Mouse (Mus musculus): Measurements from ENCODE around the gene Wnt5b.
"Not testable (repeated sequence)": the region's sequence is repeated elsewhere in the genome, so short reads cannot be mapped to it uniquely, and the experiment has no call there.

Wnt5b gene

DNA sequence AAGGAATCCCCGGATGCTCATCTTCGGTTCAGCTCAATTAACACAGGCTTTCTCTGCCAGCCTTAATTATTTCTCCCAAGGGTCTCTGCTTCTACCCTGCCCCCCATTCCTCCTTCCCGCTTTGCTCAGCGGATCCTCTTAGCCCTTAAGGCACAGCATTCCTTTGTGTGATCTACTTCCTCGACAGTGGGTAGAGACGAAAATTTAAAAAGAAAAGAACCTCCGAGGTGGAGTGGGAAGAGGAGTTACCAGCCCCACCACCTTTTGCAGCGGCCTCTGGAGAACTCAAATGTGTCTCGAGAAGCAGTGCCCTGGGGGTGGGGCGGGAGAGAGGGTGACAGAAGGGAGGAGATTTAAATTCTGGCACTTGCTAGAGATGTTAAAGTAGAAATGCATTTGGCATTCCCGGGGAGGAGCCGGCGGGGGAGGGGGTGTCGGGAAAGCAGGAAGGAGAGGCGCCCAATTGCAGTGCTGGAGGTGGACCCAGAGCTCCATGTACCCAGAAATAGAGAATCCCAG, 92.1 kb downstream of the Wnt5b start:
- DNase-seq (ENCODE audit: low read depth, low spot score) = peak; percentile 82

GRCm38 (mm10) chr6:119450965-119451943, 92.9 kb downstream of the Wnt5b start:
- DNase-seq (ENCODE audit: low read depth, low spot score) = no peak

DNA sequence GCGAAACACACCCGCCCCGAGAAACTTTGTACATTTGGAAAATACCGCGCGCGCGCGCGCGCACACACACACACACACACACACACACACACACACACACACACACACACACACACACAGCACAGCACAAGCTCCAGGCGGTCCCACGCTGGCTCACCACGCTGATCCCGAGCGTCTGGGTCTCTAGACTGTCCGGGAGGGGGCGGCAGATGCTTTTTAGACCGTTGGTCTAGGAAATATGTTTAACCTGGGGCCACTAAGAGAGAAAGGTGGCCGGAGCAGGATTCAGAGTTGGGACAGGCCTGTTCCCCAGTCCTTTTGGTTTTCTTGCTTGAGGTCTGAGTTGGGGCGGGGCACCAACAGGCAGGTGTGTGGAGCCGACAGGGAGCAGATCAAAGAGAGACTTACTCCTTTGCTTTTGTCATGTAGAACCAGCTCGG, 95.1 kb downstream of the Wnt5b start:
- DNase-seq (ENCODE audit: low read depth, low spot score) = no peak

GRCm38 (mm10) chr6:119448321-119449059, 95.7 kb downstream of the Wnt5b start:
- no peak for DNase-seq (ENCODE audit: low read depth, low spot score)

- no peak for DNase-seq (ENCODE audit: low read depth, low spot score)
Measured at GRCm38 (mm10) chr6:119445671-119446607, 98.2 kb downstream of the Wnt5b start.

- peak; percentile 68 for DNase-seq (ENCODE audit: low read depth, low spot score)
Measured at GRCm38 (mm10) chr6:119443742-119444645, 100.2 kb downstream of the Wnt5b start.

DNA sequence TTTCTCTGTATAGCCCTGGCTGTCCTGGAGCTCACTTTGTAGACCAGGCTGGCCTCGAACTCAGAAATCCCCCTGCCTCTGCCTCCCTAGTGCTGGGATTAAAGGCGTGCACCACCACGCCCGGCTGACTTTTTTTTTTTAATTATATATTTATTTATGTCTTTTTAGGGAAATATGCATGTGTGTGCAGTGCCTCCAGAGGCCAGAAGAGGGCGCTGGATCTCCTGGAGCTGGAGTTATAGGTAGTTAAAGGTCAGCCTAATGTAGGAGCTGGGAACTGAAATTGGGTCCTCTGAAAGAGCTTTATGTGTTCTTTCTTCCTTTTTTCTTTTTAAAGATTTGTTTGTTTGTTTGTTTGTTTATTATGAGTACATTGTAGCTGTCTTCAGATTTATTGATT, 101.4 kb downstream of the Wnt5b start:
- DNase-seq (ENCODE audit: low read depth, low spot score) = not testable (repeated sequence)

- DNase-seq (ENCODE audit: low read depth, low spot score) = no peak
Measured at GRCm38 (mm10) chr6:119437894-119438761, 106.0 kb downstream of the Wnt5b start.

DNA sequence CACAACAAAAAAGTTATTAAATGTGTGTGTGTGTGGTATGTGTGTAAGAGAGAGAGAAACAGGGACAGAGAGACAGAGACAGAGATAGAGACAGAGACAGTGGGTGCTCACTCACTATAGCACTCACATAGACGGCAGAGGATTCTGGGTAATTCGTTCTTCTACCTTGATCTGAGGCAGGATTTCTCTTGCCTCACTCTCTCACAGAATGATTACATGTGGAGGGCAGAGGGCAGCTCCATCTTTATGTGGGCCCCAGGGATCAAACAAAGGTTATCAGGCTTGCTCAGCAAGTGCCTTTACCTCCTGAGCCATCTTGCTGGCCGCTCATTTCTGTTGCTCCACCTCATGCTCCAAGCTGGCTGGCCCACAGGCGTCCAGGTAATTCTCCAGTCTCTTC, 109.8 kb downstream of the Wnt5b start:
- DNase-seq (ENCODE audit: low read depth, low spot score) = no peak

DNA sequence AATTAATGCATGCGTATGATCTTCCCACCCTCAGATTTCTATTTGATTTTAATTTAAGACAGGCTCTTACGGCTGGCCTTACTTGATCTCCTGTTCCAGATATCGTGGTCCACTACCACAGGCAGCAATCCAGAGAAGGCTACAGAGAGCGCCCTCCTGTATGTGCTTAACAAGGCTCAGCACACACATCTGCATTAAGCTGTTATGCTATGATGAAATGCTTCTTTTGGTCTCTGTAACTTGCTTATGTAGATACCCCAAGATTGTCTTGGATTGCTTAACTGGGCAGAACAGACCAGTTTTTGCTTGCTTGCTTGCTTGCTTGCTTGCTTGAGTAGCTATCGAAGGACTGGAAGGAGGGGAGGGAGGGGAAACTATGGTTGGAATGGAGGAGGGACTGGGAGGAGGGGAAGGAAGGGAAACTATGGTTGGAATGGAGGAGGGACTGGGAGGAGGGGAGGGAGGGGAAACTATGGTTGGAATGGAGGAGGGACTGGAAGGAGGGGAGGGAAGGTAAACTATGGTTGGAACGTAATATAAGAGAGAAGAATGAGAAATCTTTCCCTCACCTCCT, 112.3 kb downstream of the Wnt5b start:
- DNase-seq (ENCODE audit: low read depth, low spot score) = no peak

- DNase-seq (ENCODE audit: low read depth, low spot score) = no peak
Measured at GRCm38 (mm10) chr6:119430508-119430907, 113.6 kb downstream of the Wnt5b start.

DNA sequence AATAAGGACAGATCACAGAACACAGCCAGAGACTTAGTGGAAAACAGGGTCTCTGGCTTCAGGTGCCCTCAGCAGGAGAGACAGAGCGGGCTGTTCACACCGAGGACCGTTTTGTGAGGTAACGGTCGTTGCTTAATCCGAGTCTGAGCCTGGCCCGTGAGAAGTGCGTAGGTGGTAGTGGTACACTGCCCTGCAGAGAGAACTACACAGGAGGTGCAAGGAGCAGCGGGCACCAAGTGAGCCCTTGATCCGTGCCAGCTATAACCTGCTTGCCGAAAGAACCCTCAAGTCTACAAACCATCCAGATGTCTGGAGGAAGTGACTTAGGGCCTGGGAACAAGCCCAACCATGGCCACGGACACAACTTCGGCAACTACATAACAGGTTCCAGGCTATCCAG, 114.8 kb downstream of the Wnt5b start:
- no peak for DNase-seq (ENCODE audit: low read depth, low spot score)

DNA sequence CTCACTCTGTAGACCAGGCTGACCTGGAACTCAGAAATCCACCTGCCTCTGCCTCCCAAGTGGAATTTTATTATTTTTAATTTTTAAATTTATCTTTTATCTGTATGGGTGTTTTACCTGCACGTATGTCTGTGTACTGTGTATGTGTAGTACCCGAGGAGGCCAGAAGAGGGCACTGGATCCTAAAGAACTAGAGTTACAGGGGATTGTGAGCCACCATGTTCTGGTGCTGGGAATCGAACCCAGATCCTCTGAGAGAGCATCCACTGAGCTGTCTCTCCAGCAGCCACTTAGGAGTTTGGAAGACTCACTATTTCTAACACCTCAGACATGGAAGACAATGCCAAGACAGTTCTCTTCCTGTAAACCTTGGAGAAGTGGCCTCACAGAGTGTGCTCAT, 115.5 kb downstream of the Wnt5b start:
- no peak for DNase-seq (ENCODE audit: low read depth, low spot score)

DNA sequence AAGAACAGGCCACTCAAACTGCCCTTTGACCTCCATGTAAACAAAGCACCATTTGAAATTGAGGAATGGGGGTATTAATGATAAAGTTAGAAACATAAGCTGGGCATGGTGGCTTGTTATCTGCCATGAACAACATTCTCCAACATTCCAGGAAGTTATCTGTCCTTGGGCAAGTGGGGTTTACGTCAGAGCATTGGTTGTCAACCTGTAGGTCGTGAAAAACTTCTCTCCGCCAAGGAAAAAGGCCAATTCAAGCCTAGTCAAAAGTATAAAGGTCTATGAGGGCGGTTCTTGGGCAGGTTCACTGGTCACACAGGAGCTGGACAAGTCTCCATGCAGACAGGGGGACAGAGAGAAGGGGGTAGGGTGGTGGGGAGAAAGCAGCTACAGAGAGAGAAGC, 123.1 kb downstream of the Wnt5b start:
- DNase-seq (ENCODE audit: low read depth, low spot score) = no peak

- no peak for DNase-seq (ENCODE audit: low read depth, low spot score)
Measured at GRCm38 (mm10) chr6:119420357-119420756, 123.8 kb downstream of the Wnt5b start.

DNA sequence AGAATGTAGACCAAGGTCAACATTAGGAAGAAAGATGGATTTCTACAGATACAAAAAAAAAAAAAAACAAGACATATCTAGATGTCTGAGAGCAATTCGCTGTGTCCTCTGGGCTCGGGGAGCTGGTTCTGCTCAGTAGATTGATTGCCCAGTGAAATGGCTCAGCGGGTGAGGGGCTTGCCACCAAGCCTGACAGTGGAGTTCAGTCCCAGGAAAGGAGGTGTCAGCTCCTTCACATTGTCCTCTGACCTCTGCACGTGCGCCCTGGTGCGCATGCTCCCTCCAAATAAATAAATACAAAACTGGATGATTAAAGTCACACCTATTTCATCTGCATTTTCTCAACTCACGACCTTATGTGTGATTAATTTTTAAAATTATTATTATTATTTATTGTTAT, 124.7 kb downstream of the Wnt5b start:
- DNase-seq (ENCODE audit: low read depth, low spot score) = no peak

DNA sequence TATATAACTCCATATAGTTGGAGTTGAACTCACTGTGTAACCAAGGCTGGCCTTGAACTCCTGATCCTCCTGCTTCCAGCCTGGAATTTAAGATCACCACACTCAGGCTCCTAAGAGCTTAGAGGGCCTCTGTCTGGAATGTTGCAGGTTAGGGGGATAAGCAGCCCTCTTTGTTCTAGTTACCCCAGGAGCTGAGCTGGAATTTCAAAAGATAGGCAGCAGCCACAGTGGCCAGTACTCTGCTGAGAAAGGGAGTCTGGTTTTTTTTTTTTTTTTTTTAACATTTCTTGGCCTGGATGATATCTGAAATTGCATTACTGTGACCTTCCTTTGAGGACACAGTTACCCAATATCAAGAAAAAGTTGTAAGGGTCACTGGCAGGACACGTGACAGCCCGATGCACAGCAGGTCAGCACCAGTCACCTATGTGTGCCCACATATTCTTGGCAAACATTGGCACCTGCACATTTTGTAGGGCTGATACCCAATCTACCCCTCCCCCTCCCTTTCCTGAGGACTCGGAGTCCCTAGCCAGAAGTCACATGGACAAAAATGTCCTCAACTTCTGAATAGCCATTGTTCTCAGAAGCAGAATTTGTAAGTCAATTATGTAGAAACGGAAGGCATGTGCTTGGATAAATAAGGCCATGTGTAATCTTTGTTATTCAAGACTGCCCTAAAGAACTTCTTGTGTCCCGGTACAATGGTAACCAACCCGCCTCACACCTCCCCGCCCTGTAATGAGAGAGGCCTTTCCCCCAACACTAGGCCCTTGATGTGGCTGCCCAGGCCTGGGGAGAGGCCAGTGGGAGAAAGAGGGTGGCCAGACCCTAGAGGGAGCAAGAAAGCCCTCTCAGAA, 125.5 kb downstream of the Wnt5b start:
- DNase-seq (ENCODE audit: low read depth, low spot score) = peak; percentile 72

- DNase-seq (ENCODE audit: low read depth, low spot score) = no peak
Measured at GRCm38 (mm10) chr6:119417821-119418220, 126.3 kb downstream of the Wnt5b start.

Measured in telencephalon, adult 2 months (tissue).